In genomic region chr2:160451057-160451456, GRCm38 (mm10) we compare ENCODE assay signal across 8 mouse cellular contexts.
A peak's percentile ranks its signal among the peaks of the same experiment; 100 is the strongest.
DNase-seq lines count a peak whose midpoint lies in the region; ATAC-seq and TF ChIP-seq lines count a peak whose summit lies in the region.

No protein-coding gene starts in this region.

- peak; percentile 63 for ATAC-seq in intestine, embryonic 14.5 days (replicated peaks; ENCODE audit: low FRiP score, low TSS enrichment, low read depth)
- ATAC-seq in midbrain, postnatal 0 days (ENCODE audit: low FRiP score): peak; percentile 31; the same call in 1 of the 2 replicates
- ATAC-seq in CD4-positive, CD25-positive, alpha-beta regulatory T cell, adult 4 months: no peak

- no peaks in the 10 kb centered on the region for H3K27me3 ChIP-seq in kidney, adult 2 months (replicated peaks; ENCODE audit: control insufficient read depth, insufficient read depth, low read length)
- H3K27me3 ChIP-seq in forebrain, embryonic 10.5 days (ENCODE audit: poor library complexity, severe bottlenecking): peaks cover 29% of the 10 kb centered on the region
- no peaks in the 10 kb centered on the region for H3K27me3 ChIP-seq in intestine, embryonic 14.5 days (replicated peaks; ENCODE audit: control insufficient read depth, insufficient read depth, low read length)
- H3K27me3 ChIP-seq in midbrain, postnatal 0 days (ENCODE audit: insufficient read depth, low read length): no peaks in the 10 kb centered on the region

- WGBS in kidney, adult 2 months: 19% methylated on average over 8 of the region's 8 CpGs
- 3% methylated on average over 8 of the region's 8 CpGs for WGBS in forebrain, embryonic 10.5 days
- WGBS in intestine, embryonic 14.5 days: 23% methylated on average over 8 of the region's 8 CpGs
- WGBS in midbrain, postnatal 0 days: 12% methylated on average over 8 of the region's 8 CpGs

- H3K4me1 ChIP-seq in kidney, adult 2 months (ENCODE audit: control insufficient read depth, insufficient read depth, low read length): peaks cover 8% of the 10 kb centered on the region; the same call in 1 of the 2 replicates
- peaks cover 38% of the 10 kb centered on the region for H3K4me1 ChIP-seq in forebrain, embryonic 10.5 days
- peaks cover 17% of the 10 kb centered on the region for H3K4me1 ChIP-seq in intestine, embryonic 14.5 days (replicated peaks; ENCODE audit: control insufficient read depth, insufficient read depth, low read length)
- peaks cover 8% of the 10 kb centered on the region for H3K4me1 ChIP-seq in midbrain, postnatal 0 days (ENCODE audit: insufficient read depth, low read length)

- peak overlapping the region; percentile 50 for H3K4me2 ChIP-seq in intestine, embryonic 14.5 days (ENCODE audit: low read length)
- H3K4me2 ChIP-seq in midbrain, postnatal 0 days (ENCODE audit: low read depth, low read length, poor library complexity, severe bottlenecking): peak overlapping the region; percentile 62

- H3K9me3 ChIP-seq in forebrain, embryonic 10.5 days: no peaks in the 10 kb centered on the region
- H3K9me3 ChIP-seq in intestine, embryonic 14.5 days (ENCODE audit: control insufficient read depth, low read length): no peaks in the 10 kb centered on the region
- H3K9me3 ChIP-seq in midbrain, postnatal 0 days (ENCODE audit: low read length): no peaks in the 10 kb centered on the region

- no peaks in the 10 kb centered on the region for H3K36me3 ChIP-seq in kidney, adult 2 months (ENCODE audit: control insufficient read depth, insufficient read depth, low read length)
- H3K36me3 ChIP-seq in forebrain, embryonic 10.5 days (replicated peaks): no peaks in the 10 kb centered on the region
- no peaks in the 10 kb centered on the region for H3K36me3 ChIP-seq in intestine, embryonic 14.5 days (ENCODE audit: control insufficient read depth, insufficient read depth, low read length)
- H3K36me3 ChIP-seq in midbrain, postnatal 0 days (ENCODE audit: insufficient read depth, low read length): no peaks in the 10 kb centered on the region

- peak overlapping the region; percentile 33; the same call in 1 of the 2 replicates for H3K9ac ChIP-seq in intestine, embryonic 14.5 days (ENCODE audit: low read length)
- H3K9ac ChIP-seq in midbrain, postnatal 0 days (replicated peaks; ENCODE audit: low read length, poor library complexity, severe bottlenecking): no peak overlapping the region; the same call in 1 of the 2 replicates

- no peak for DNase-seq in kidney, adult 2 months
- no peak for DNase-seq in kidney, adult 9 months
- DNase-seq in forebrain, embryonic 10.5 days (ENCODE audit: extremely low spot score, low spot score): no peak
- DNase-seq in intestine, embryonic 14.5 days (ENCODE audit: low spot score): no peak
- no peak for DNase-seq in midbrain, postnatal 0 days (ENCODE audit: low spot score)
- no peak for DNase-seq in B cell, adult 2 months
- no peak for DNase-seq in embryo, embryonic 11 days

- H3K27ac ChIP-seq in kidney, adult 2 months (ENCODE audit: insufficient read depth, low read depth, low read length): peak overlapping the region; percentile 41; the same call in 1 of the 2 replicates
- H3K27ac ChIP-seq in forebrain, embryonic 10.5 days: peak overlapping the region; percentile 88
- peak overlapping the region; percentile 74; the same call in 1 of the 2 replicates for H3K27ac ChIP-seq in intestine, embryonic 14.5 days (ENCODE audit: low read depth)
- H3K27ac ChIP-seq in midbrain, postnatal 0 days (ENCODE audit: low read depth, low read length): no peak overlapping the region

- no peak overlapping the region for H3K4me3 ChIP-seq in kidney, adult 2 months (ENCODE audit: insufficient read depth, low read depth, low read length)
- H3K4me3 ChIP-seq in forebrain, embryonic 10.5 days: peak overlapping the region; percentile 53
- H3K4me3 ChIP-seq in intestine, embryonic 14.5 days (ENCODE audit: low read depth, low read length): 0 out of 2 replicates have a peak overlapping the region, but pooled peaks have one; percentile 32
- peak overlapping the region; percentile 29 for H3K4me3 ChIP-seq in midbrain, postnatal 0 days (ENCODE audit: low read depth, low read length)

- no peak for TF ChIP-seq CTCF in kidney, adult 2 months (conservative IDR thresholded peaks at IDR 0.05; ENCODE audit: insufficient read depth, insufficient read length, low read depth, low read length)
- no peak for TF ChIP-seq CTCF in midbrain, postnatal 0 days (IDR thresholded peaks at IDR 0.05)

- TF ChIP-seq POLR2A in kidney, adult 2 months (IDR thresholded peaks at IDR 0.05; ENCODE audit: low read depth, low read length): no peak
